Mouse (Mus musculus) midbrain, embryonic 14.5 days (tissue): ENCODE measurements at regions not wholly inside any gene's neighbourhood (a gene's known extent, or its start where the extent isn't known, plus 50 kb on each side); places are given as distances from the start of the nearest gene placed in this dataset.

Experiments
- ATAC-seq: fragments of 200-750 bp; cut with Nextera tagmentation; 2 replicates; pipeline ENCODE4 v1.8.0; 2017; ENCODE audit warnings: moderate number of reproducible peaks, moderate library complexity; ENCODE audit not compliant: low FRiP score, low TSS enrichment
- DNase-seq: peaks from one replicate; pipeline ENCODE4 v3.0.0-alpha.2; 2015
- H3K27ac ChIP-seq: fragments of 300-500 bp; sonication (generic); replicated peaks from 2 replicates; pipeline ENCODE4 v1.5.1; 2014; ENCODE audit warnings: mild to moderate bottlenecking, low read depth, low read length, moderate library complexity
- H3K27me3 ChIP-seq: fragments of 300-500 bp; sonication (generic); 2 replicates; pipeline ENCODE4 v1.6.1; 2014; ENCODE audit warnings: low read length, control low read depth, mixed read lengths; ENCODE audit not compliant: control insufficient read depth, insufficient read depth
- H3K36me3 ChIP-seq: fragments of 300-500 bp; sonication (generic); 2 replicates; pipeline ENCODE4 v1.6.1; 2014; ENCODE audit warnings: low read length, control low read depth; ENCODE audit not compliant: control insufficient read depth, insufficient read depth
- H3K4me1 ChIP-seq: fragments of 300-500 bp; sonication (generic); 2 replicates; pipeline ENCODE4 v1.6.1; 2014; ENCODE audit warnings: mild to moderate bottlenecking, antibody characterized with exemption, low read length, control low read depth; ENCODE audit not compliant: control insufficient read depth, insufficient read depth
- H3K4me2 ChIP-seq: fragments of 300-500 bp; sonication (generic); 2 replicates; pipeline ENCODE4 v1.6.1; 2014; ENCODE audit warnings: mild to moderate bottlenecking, low read length, moderate library complexity
- H3K4me3 ChIP-seq: fragments of 300-500 bp; sonication (generic); replicated peaks from 2 replicates; pipeline ENCODE4 v1.5.1; 2014; ENCODE audit warnings: low read depth, low read length
- H3K9ac ChIP-seq: fragments of 300-500 bp; sonication (generic); replicated peaks from 2 replicates; pipeline ENCODE4 v1.6.1; 2014; ENCODE audit warnings: mild to moderate bottlenecking, low read length, moderate library complexity
- H3K9me3 ChIP-seq: fragments of 300-500 bp; sonication (generic); 2 replicates; pipeline ENCODE4 v1.6.1; 2016; ENCODE audit warnings: low read length, control low read depth, mixed read lengths; ENCODE audit not compliant: control insufficient read depth
- WGBS: fragments of 180-500 bp; shearing (Covaris S2); extraction: QIAGEN DNeasy Blood & Tissue Kit; methylation state at CpG from one replicate; pipeline ENCODE4 v1.1.7; 2014; 5-methylcytosine and 5-hydroxymethylcytosine counted together

GRCm38 (mm10) chr15:103087204-103087603 is 68.5 kb downstream of the Hoxc4 start:
- Histone ChIP-seq H3K4me3 (no peak overlapping the region), H3K9ac (no peak overlapping the region), H3K27me3 (peaks cover 70% of the 10 kb centered on the region), H3K4me1 (peaks cover 19% of the 10 kb centered on the region), H3K27ac (no peak overlapping the region), H3K36me3 (no peaks in the 10 kb centered on the region), H3K4me2 (no peak overlapping the region), H3K9me3 (no peaks in the 10 kb centered on the region)
- 16% methylated on average over 4 of the region's 4 CpGs for WGBS
- ATAC-seq: peak; percentile 64; the same call in 1 of the 2 replicates
- peak; percentile 84 for DNase-seq

DNA sequence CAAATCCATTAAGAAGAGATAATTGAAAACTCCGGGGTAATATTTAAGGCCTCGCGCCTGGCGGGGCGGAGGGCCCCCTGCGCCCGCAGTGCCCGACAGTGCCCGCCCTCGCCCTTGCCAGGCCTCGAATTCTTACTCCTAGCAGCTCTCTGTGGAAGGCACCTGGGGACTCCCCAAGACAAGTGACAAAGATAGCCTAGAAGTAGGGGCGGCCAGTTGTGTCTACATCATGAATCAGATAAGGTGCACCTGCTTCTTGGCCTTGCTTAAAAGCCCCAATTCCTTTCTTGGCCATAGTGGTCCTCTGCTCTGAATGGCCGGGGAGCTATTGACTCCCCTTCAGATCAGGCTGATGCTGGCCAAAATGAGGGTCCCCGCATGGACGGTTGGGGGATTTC is 67.9 kb downstream of the Hoxc4 start:
- DNase-seq: peak; percentile 25

More for the DNA sequence above, 67.9 kb downstream of the Hoxc4 start:
- H3K4me3 ChIP-seq: peak overlapping the region; percentile 30; the same call in 1 of the 2 replicates
- peak overlapping the region; percentile 60 for H3K4me2 ChIP-seq
- H3K27ac ChIP-seq: no peak overlapping the region
- 7% methylated on average over 15 of the region's 15 CpGs for WGBS
- H3K27me3 ChIP-seq: peaks cover 76% of the 10 kb centered on the region
- no peak for ATAC-seq
- H3K4me1 ChIP-seq: peaks cover 19% of the 10 kb centered on the region
- no peak overlapping the region; the same call in 1 of the 2 replicates for H3K9ac ChIP-seq
- H3K9me3 ChIP-seq: no peaks in the 10 kb centered on the region
- H3K36me3 ChIP-seq: no peaks in the 10 kb centered on the region
